Comparison of ENCODE assay signal across 8 mouse cellular contexts in genomic region chr4:124943022-124943421, GRCm38 (mm10). TPM values are rescaled to one million over a fixed set of nuclear protein-coding genes. Genes with fewer than 3 reads are reported as not detected.
DNase-seq lines count a peak whose midpoint lies in the region; ATAC-seq lines count a peak whose summit lies in the region.

No protein-coding gene starts in this region.

- intact Hi-C loops in heart, postnatal 10 days (cut with DNase I) = loop anchor here (1.0 kb wide), 2 partner anchors 116 to 156 kb away; no protein-coding TSS in a partner anchor

- no peak; the same call in 1 of the 2 replicates for ATAC-seq in cerebellum, adult (ENCODE audit: insufficient number of reproducible peaks, low FRiP score, low TSS enrichment)

- peak; percentile 55 for DNase-seq in cerebellum, adult 11 months
- peak; percentile 63 for DNase-seq in adrenal gland, adult 2 months
- DNase-seq in embryo, embryonic 11 days = peak; percentile 80
- peak; percentile 75 to 91 for DNase-seq in heart, postnatal 10 days
- peak; percentile 75 for DNase-seq in layer of hippocampus, adult 9-10 months (ENCODE audit: low spot score)
- DNase-seq in lung, postnatal 14 days = peak; percentile 87
- DNase-seq in right cerebral cortex, postnatal 4 days = peak; percentile 95

RNA-seq across cellular contexts. Expression of gene Cdca8, which starts 3.9 kb away (rescaled TPM):
- total RNA-seq in adrenal gland, adult 2 months (2021) = 1 to 10 TPM; 2.0 to 4.8 TPM
- 3.7 and 4.1 TPM in 2 replicates for polyA plus RNA-seq in adrenal gland, adult 2 months (2012; rRNA removed)
- 10 to 100 TPM; 15.4 to 16.6 TPM for total RNA-seq in heart, postnatal 10 days (2021)

RNA-seq across cellular contexts. Expression of gene 9930104L06Rik, which starts 6.2 kb away (rescaled TPM):
- 10 to 100 TPM; 10.3 to 15.3 TPM for total RNA-seq in adrenal gland, adult 2 months (2021)
- polyA plus RNA-seq in adrenal gland, adult 2 months (2012; rRNA removed) = 13.2 and 21.1 TPM in 2 replicates
- 10 to 100 TPM; 10.7 to 11.2 TPM for total RNA-seq in heart, postnatal 10 days (2021)

RNA-seq across cellular contexts. Expression of gene Rspo1, which starts 43.2 kb away (rescaled TPM):
- 1 to 10 TPM; 5.1 to 7.5 TPM for total RNA-seq in adrenal gland, adult 2 months (2021)
- 6.8 and 7.1 TPM in 2 replicates for polyA plus RNA-seq in adrenal gland, adult 2 months (2012; rRNA removed)
- 1 to 10 TPM; 3.4 to 5.6 TPM for total RNA-seq in heart, postnatal 10 days (2021)
